Mouse (Mus musculus): ENCODE measurements at regions not wholly inside any gene's neighbourhood (a gene's known extent, or its start where the extent isn't known, plus 50 kb on each side); places are given as distances from the start of the nearest gene placed in this dataset.

GRCm38 (mm10) chr17:84893273-84894033, 63.1 kb upstream of the Ppm1b start:
- ATAC-seq: peak; percentile 58
- H3K9ac ChIP-seq (replicated peaks): no peak overlapping the region
- no peaks in the 10 kb centered on the region for H3K27me3 ChIP-seq (ENCODE audit: insufficient read depth, low read length)
- no peaks in the 10 kb centered on the region for H3K36me3 ChIP-seq (replicated peaks; ENCODE audit: insufficient read depth, low read length)
- H3K4me2 ChIP-seq (ENCODE audit: low read depth, low read length): no peak overlapping the region
- DNase-seq: no peak
- no peak overlapping the region for H3K4me3 ChIP-seq (ENCODE audit: low read depth, low read length)
- H3K4me1 ChIP-seq (ENCODE audit: insufficient read depth): peaks cover 6% of the 10 kb centered on the region; the same call in 1 of the 2 replicates
- no peak overlapping the region for H3K27ac ChIP-seq (ENCODE audit: low read depth)
- TF ChIP-seq CTCF (IDR thresholded peaks at IDR 0.05; ENCODE audit: low read depth) (no peak), EP300 (IDR thresholded peaks at IDR 0.05; ENCODE audit: low read depth) (peak; percentile 26)
- H3K9me3 ChIP-seq (ENCODE audit: low read length): no peaks in the 10 kb centered on the region
- WGBS (ENCODE audit: insufficient replicate concordance): 56% methylated on average over 16 of the region's 16 CpGs

- ATAC-seq: peak; percentile 82; the same call in 1 of the 2 replicates
- H3K27ac ChIP-seq (ENCODE audit: low read depth): peak overlapping the region; percentile 79
- WGBS (ENCODE audit: insufficient replicate concordance): 63% methylated on average over 3 of the region's 3 CpGs
Measured at GRCm38 (mm10) chr17:84895526-84895925, 61.0 kb upstream of the Ppm1b start.

GRCm38 (mm10) chr17:84896572-84896971, 60.0 kb upstream of the Ppm1b start:
- Histone ChIP-seq H3K4me2 (ENCODE audit: low read depth, low read length) (no peak overlapping the region; the same call in 1 of the 2 replicates), H3K27ac (ENCODE audit: low read depth) (peak overlapping the region; percentile 70), H3K27me3 (ENCODE audit: insufficient read depth, low read length) (no peaks in the 10 kb centered on the region), H3K9ac (replicated peaks) (no peak overlapping the region), H3K4me1 (ENCODE audit: insufficient read depth) (peaks cover 6% of the 10 kb centered on the region; the same call in 1 of the 2 replicates), H3K9me3 (ENCODE audit: low read length) (no peaks in the 10 kb centered on the region), H3K36me3 (replicated peaks; ENCODE audit: insufficient read depth, low read length) (no peaks in the 10 kb centered on the region), H3K4me3 (ENCODE audit: low read depth, low read length) (no peak overlapping the region)
- TF ChIP-seq EP300 (IDR thresholded peaks at IDR 0.05; ENCODE audit: low read depth): no peak
- TF ChIP-seq CTCF (IDR thresholded peaks at IDR 0.05; ENCODE audit: low read depth): no peak
- ATAC-seq (no peak; the same call in 1 of the 2 replicates), DNase-seq (no peak)
- 69% methylated on average over 5 of the region's 5 CpGs for WGBS (ENCODE audit: insufficient replicate concordance)

More at GRCm38 (mm10) chr17:84895526-84895925, 61.0 kb upstream of the Ppm1b start:
- TF ChIP-seq CTCF (IDR thresholded peaks at IDR 0.05; ENCODE audit: low read depth) (no peak), EP300 (IDR thresholded peaks at IDR 0.05; ENCODE audit: low read depth) (peak; percentile 49; the same call in 1 of the 2 replicates)
- no peak overlapping the region for H3K4me2 ChIP-seq (ENCODE audit: low read depth, low read length)
- no peaks in the 10 kb centered on the region for H3K27me3 ChIP-seq (ENCODE audit: insufficient read depth, low read length)
- H3K9me3 ChIP-seq (ENCODE audit: low read length): no peaks in the 10 kb centered on the region
- DNase-seq: no peak
- H3K36me3 ChIP-seq (replicated peaks; ENCODE audit: insufficient read depth, low read length): no peaks in the 10 kb centered on the region
- H3K4me3 ChIP-seq (ENCODE audit: low read depth, low read length): no peak overlapping the region
- peaks cover 6% of the 10 kb centered on the region; the same call in 1 of the 2 replicates for H3K4me1 ChIP-seq (ENCODE audit: insufficient read depth)
- H3K9ac ChIP-seq (replicated peaks): no peak overlapping the region

GRCm38 (mm10) chr17:84898407-84898806, 58.1 kb upstream of the Ppm1b start:
- ATAC-seq (no peak), DNase-seq (no peak)
- Histone ChIP-seq H3K27ac (ENCODE audit: low read depth) (no peak overlapping the region), H3K9ac (replicated peaks) (no peak overlapping the region), H3K27me3 (ENCODE audit: insufficient read depth, low read length) (no peaks in the 10 kb centered on the region), H3K4me3 (ENCODE audit: low read depth, low read length) (no peak overlapping the region), H3K4me2 (ENCODE audit: low read depth, low read length) (no peak overlapping the region), H3K9me3 (ENCODE audit: low read length) (no peaks in the 10 kb centered on the region), H3K4me1 (ENCODE audit: insufficient read depth) (peaks cover 3% of the 10 kb centered on the region; the same call in 1 of the 2 replicates), H3K36me3 (replicated peaks; ENCODE audit: insufficient read depth, low read length) (no peaks in the 10 kb centered on the region)
- TF ChIP-seq CTCF (IDR thresholded peaks at IDR 0.05; ENCODE audit: low read depth): no peak
- no peak for TF ChIP-seq EP300 (IDR thresholded peaks at IDR 0.05; ENCODE audit: low read depth)
- 88% methylated on average over 4 of the region's 4 CpGs for WGBS (ENCODE audit: insufficient replicate concordance)

- TF ChIP-seq EP300 (IDR thresholded peaks at IDR 0.05; ENCODE audit: low read depth) (no peak), CTCF (IDR thresholded peaks at IDR 0.05; ENCODE audit: low read depth) (no peak)
- Histone ChIP-seq H3K27me3 (ENCODE audit: insufficient read depth, low read length) (no peaks in the 10 kb centered on the region), H3K27ac (ENCODE audit: low read depth) (no peak overlapping the region), H3K9me3 (ENCODE audit: low read length) (no peaks in the 10 kb centered on the region), H3K36me3 (replicated peaks; ENCODE audit: insufficient read depth, low read length) (no peaks in the 10 kb centered on the region), H3K4me3 (ENCODE audit: low read depth, low read length) (no peak overlapping the region), H3K4me2 (ENCODE audit: low read depth, low read length) (no peak overlapping the region), H3K4me1 (ENCODE audit: insufficient read depth) (no peaks in the 10 kb centered on the region), H3K9ac (replicated peaks) (no peak overlapping the region)
- WGBS (ENCODE audit: insufficient replicate concordance): 86% methylated on average over 9 of the region's 9 CpGs
- DNase-seq (no peak), ATAC-seq (no peak)
Measured at GRCm38 (mm10) chr17:84903625-84904337, 52.8 kb upstream of the Ppm1b start.
